Mouse (Mus musculus): ENCODE results near the gene Erbb4.
"Not testable (repeated sequence)": the region's sequence is repeated elsewhere in the genome, so short reads cannot be mapped to it uniquely, and the experiment has no call there.

Gene Erbb4

DNA sequence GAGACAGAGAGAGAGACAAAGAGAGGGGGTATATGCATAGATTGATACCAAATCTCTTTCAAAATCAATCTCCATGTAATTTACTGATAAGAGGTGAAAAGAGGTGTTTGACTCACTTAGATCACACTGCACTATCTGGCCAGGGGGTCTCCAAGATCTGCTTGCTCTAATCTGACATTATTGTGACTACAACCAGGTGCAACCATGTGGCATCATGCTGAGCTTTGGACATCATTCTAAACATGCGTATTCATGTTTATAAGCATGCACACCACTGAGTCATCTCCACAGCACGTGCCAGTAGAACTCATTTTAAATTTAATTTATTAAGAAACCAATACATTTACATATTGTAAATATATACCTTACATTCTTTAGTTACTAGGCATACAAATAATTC is 247.5 kb downstream of the Erbb4 start:
- no peak for DNase-seq (ENCODE audit: low spot score)

DNA sequence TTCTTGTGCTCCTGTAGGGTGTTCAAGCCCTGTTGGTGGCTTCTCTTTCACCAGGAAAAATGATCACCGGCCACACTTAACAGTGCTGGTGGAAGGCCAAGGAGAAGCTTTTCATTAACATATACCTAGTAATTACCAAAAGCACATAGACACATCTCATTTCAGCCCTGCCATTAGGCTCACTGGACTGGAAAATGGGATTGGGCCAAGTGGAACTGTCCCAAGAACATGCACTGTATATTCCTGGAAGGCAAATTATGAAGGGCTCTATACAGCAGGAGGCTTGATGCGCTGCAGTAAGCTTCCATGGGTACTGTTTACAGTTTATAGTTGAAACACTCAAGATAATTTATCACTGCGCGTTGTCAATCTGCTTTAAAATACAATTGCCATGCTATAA is 248.4 kb downstream of the Erbb4 start:
- DNase-seq (ENCODE audit: low spot score) = no peak

DNA sequence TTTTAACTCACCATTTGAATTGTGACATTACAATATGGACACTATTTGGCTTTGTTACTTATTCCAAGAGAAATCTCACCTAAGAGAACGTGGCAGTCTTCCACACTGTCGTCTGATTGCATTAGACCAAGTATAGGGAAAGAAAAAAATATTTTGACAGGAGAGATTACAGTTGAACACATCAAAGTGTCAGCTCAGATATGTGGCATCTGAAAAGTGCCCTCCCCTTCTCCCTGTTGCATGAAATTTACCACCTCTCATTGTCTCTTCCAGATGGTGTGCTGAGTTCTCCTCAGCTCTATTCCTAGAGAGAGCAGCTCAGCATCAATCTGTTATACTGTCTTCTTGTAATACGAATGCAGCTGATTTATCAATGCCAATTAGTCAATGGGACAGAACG is 268.5 kb downstream of the Erbb4 start:
- no peak for DNase-seq (ENCODE audit: low spot score)

DNA sequence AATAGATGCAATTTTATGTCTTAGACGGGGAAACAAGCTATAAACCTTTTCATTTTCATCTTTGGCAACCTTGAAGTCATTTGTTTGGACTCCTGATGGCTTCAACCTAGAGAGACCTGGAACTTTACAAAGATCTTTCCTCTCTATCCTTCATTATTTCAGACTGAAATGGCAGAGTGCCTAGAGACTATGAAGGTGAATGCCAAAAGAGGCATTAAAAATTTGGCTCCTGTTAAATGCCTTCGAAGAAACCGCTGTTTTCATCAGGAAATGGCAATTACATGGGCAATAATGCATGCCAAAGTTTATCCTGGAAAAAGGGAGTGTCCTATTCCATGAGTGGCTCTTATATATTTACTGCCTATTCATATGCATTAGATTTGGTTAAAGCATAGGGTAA is 273.2 kb downstream of the Erbb4 start:
- DNase-seq (ENCODE audit: low spot score) = no peak

DNA sequence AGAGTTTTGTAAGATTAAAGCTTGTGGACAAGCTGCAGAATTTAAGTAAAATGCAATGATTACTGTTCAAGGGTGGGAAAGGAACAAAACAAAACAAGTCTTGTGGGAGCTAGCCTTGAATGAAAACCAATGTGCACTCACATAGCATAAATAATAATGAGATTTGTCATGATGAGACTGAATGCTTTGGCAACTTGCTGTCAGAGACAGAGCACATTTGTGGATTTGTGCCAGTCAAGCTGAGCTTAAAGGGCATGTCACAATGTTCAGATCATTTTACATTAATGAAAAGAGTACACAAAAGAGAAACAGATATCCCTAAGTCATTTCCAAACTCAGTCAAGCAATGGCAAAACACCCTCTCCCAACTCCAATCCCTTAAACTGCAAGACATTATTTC is 275.8 kb downstream of the Erbb4 start:
- no peak for DNase-seq (ENCODE audit: low spot score)

DNA sequence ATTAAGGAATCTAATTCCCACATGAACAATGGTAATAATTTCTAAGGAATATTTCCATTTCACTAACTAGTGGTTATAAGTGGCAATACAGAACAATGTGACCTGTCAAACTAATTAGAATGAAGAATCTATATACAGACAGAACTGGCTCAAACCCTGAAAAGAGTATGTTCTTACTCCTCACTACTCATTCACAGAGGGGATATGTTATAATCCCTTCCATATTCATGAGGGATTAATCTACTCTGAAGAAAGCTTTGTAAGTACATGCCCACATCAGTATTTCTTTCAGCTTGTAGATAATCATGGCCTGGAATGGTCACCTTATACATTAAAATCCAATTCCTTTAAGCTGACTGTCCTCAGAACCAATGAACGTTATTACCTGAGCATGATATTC is 276.3 kb downstream of the Erbb4 start:
- DNase-seq (ENCODE audit: low spot score) = no peak

DNA sequence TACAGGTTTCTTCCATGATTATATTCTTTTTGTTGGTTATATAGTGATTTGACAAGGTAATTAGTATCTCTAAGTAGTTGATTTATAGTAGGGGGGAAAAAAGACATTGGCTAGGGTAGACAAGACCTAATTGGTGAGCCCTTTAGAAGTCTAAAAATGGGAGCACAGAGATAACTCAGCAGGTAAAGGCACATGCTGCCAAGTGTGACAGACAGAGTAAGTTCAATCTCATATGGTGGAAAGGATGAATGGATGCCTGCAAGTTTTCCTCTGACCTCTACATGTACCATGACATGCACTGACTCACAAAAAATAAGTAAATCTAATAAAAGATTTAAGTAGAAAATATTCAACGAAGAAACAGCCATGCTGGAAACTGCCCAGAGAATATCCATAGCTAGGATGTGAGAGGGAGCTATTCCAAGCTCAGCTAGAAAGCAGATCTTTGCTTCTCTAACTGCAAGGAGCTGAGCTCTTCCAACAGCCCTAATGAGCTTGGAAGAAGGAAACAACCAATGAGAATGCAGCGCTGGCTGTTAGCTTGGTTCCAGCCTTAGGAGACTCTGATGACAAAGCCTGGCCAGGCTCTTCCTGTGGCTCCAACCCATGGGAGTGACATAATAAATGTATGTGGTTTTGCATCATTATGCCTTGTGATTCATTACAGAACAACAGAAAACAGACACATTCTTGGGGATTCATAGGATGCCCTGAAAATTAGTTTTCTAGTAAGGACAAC is 277.2 kb downstream of the Erbb4 start:
- DNase-seq (ENCODE audit: low spot score) = no peak

DNA sequence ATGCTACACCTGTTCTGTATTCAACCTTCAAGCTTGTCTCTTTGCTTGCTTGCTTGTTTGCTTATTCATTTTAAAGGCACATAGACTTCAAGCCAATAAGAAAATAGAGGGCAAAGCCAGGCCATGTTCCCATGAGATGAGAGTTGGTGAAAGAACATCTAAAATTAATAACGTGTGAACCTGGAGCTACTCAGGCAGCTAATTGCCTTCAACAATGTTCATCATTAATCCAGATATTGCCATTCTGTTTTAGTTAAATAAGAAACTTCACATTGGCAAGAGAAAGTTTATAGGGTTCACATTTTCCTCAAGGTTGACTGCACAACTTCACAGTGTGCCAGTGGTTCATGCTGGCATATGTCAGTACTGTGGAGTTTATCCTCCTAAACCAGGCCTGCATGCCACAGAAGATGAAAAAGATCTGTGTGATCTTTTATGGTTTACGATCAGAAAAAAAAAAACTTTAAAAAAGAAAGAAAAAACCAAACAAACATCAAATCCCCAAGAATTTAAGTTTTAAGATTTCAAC is 284.7 kb downstream of the Erbb4 start:
- no peak for DNase-seq (ENCODE audit: low spot score)

DNA sequence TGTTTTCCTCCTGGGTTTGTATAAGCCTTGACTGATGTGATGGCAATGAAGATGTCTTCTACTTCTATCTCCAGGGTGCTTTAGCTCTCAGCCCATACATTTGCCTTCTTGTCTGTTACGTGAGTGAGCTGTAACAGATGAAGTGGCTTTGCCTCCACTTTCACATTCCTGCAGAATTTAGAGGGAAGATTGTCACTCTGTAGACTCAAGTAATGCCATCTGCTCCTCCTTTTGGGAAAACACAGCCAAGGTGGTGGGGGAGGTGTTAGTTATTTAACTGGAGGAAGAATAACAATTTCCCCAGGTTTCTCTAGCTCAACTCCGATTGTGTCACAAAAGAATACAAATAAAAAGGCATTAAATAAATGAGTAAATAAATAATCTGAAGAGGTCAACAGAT is 301.1 kb downstream of the Erbb4 start:
- DNase-seq (ENCODE audit: low spot score) = no peak

DNA sequence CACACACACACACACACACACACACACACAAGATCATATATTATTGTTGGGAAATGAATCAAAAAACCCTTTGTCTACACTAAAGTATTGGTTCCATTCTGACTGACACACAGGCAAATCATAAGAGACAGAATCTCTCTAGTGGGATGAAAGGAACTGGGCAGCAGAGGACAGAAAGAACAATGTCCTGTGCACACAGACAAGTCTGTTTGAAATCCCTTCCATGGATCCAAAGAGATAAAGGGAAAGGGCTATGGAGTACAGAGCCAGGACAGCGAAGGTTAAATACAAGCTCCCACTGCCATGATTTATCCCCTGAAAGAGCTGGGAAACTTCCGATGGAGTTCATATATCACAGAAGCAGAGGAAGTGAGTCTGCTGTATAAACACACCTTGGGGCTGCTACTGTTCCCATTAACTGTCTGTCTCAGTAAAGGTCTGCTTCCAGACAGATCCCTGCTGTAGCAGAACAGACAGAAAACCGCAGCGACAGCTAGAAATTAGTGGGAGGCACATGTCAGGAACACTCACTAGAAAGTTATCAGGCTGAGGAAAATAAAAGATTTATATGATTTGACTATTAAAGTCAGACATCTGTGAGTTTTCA is 320.3 kb downstream of the Erbb4 start:
- no peak for DNase-seq (ENCODE audit: low spot score)

DNA sequence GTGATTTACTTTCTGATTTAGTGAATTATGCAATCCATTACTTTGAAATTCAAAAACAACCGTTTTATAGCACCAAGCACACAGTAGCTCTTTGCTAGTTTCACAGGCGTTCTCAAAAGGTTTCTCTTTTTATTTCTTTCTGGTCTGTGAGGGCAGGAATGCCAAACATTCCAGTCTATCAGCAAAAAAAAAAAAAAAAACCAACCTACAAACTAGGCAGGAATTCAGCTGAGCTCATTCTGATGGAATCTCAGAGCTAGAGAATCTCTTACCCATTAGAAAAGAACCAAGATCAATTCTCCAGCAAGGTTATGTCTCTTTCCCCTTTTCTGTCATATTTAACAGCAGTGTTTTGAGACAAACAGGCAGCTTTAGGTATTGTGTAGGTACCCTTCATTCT is 327.2 kb downstream of the Erbb4 start:
- DNase-seq (ENCODE audit: low spot score) = no peak

DNA sequence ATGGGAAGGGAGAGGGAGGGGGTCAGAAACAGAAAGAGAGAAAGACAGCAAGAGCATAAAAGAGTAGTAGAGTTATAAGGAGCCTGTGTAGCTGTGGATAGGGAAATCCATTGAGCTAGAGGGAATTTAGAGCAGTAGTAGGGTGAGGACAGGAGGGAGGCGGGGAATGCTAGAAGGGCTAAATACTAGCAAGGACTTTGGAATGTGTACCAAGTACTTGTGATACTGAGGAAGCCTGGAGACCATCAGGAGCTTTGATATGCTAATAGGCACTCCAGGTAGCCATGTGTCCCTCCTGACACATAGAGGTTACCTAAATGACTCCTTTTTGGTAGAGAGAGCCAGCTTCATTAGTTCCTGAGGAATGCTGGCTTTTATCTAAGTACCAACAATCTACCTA is 327.8 kb downstream of the Erbb4 start:
- no peak for DNase-seq (ENCODE audit: low spot score)

DNA sequence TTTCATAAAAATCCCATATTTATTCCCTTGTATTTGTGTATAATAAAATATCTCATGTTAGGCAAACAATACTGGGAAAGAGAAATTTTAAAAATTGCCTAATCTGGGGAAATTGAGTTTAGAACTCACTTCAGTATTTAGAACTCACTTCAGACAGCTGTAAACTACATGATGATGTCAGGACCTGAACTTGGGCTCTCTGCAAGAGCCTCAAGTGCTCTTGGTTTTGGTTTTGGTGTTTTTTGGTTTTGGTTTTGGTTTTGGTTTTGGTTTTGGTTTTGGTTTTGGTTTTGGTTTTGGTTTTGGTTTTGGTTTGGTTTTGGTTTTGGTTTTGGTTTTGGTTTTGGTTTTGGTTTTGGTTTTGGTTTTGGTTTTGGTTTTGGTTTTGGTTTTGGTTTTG is 341.8 kb downstream of the Erbb4 start:
- DNase-seq (ENCODE audit: low spot score) = not testable (repeated sequence)

DNA sequence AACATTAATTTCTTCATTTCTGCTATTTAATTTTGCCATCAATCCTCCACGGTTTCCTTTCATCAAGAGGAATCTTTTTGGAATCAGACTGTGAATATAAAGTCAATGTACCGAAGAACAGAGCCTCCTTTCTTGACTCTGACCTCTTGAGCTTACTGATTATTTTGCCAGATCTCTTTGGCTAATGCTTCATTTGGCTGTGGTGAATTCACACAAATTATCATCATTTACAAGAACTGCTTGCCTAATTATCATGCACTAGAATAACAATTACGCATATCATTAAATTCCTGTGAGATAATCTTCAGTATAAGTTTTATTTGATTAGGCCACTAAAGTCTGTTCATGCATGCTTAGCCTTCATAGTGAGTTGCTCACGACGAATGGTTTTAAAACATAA is 345.4 kb downstream of the Erbb4 start:
- no peak for DNase-seq (ENCODE audit: low spot score)

DNA sequence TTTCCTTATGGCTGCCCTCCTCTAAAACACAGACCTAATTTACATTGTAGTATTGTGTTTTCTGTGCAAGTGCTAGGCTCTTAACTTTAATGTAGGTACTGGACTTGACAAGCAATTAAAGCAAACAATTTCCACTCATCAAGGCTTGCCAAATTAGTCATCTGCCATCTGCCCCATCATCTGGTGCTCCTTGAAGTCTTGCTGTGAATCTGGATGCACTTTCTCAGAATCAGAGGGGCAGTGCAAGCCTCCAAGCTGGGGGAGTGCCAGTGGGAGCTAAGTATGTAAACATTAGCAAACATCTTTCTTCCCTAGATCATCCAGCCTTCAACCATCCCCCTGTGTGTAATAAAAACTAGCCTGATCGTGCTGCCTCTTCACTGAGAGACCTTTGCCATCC is 358.9 kb downstream of the Erbb4 start:
- no peak for DNase-seq (ENCODE audit: low spot score)

DNA sequence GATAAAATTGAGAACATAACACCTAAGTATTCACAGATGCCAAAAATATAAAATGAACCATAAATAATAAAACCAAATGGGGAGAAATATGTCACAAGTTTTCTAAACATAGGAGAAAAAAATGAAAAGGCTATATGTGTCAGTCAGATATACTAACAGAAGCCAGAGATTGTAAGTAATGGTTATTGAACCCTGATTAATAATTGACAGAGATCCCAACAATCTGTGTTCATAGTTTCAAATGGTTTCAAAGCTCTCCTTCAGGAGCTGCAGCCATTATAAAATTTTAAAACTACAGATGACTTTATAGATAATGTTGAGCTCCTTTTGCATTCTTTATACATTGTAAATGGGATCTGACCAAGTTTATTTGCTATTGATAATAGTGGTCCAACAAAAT is 426.4 kb downstream of the Erbb4 start:
- no peak for DNase-seq (ENCODE audit: low spot score)

DNA sequence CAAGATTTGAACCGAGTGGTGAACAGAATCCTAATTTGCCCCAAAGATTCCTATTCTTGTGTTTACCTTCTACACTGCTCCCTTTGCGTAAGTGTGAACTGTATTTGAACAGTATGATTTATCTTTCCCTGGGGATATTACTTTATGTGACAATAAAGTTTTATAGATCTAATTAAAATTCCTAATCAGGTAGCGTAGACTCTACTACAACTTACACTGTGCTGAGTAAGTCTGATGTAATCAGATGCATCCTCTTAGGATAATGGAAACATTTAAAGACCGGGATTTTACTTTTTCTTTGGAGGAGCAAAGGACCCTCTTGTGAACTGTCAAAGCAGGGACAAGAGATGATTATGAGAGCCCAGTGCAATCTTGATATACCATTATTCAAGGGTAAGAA is 433.2 kb downstream of the Erbb4 start:
- no peak for DNase-seq (ENCODE audit: low spot score)

DNA sequence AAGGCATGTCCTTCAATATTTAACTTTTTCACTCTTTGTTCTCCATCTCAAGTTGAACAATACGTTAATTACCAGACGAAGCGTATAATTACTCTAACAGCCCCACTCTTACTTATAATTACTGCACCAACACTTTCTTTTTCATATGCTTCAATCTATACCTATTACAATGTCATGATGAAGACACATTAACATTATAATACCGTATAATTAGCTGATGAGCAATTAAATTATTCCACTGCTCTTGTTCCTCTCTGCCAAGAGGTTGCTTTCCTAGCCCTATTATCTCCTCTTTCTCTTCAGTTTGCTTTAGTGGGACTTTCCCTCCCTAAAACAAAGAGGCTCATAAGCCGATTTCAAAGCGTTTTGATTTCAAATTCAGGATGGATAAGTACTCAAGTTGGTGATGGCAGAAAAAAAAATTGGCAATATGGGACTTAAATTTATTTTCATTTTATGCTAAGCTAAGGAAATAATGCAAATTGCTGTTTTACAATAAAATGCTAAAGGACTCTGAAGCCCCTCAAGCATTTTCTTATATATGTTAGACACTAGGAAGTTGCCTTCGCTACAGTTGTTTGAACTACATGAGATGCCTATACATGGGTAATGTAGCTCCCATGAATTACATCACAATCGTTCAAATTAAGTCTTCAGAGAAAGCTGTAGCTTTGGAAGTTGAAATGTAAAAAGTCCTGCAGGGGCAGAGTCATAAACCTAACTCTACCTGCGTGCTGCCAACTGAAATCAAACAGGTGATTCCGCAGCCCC is 440.8 kb downstream of the Erbb4 start:
- DNase-seq (ENCODE audit: low spot score) = no peak

DNA sequence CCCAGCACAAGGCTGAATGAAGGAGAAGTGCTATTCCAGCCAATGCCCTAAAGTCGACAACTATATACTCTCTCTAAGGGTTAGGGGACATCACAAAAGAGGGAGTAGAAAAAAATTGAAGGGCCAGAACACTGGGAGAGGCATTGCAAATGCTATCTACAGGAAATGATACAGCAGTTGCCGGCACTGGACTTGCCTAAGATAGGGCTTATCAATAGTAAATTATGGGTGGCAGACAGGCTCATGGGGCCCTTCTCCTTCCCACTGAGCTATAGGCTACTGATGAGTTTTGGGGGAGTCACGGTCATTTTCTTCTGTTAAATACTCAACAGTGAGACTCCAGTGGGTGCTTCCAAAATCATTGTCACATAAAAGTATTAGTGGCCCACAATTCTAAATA is 517.4 kb downstream of the Erbb4 start:
- no peak for DNase-seq (ENCODE audit: low spot score)

DNA sequence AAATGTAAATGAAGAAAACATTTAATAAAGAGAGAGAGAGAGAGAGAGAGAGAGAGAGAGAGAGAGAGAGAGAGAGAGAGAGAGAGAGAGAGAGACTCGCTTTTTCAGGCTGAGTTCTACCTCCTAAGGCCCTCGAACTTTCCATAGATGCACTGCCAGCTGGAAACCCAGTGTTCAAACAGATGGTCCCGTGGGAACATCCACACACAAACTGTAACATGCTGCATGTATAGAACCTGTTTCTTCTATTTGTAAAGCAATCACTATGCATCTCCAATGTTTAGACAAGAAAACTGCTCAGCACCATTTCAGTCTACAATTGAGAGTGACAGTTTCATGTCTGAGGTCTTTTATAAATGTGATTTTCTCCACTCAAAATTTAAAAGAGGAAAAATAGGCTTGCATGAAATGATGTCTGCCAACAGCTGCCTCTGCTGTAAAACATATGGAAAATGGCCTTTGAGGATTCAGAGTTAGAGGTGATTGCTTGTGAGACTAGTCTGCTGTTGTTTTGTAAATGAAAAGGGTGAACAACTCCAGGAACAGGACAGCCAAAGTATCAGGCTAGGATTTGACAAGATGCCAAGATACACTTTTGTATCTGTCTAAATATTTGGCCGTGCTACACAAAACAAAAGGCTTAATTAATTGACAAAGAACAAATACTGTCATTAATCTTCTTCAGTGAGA is 533.9 kb downstream of the Erbb4 start:
- DNase-seq (ENCODE audit: low spot score) = no peak

DNA sequence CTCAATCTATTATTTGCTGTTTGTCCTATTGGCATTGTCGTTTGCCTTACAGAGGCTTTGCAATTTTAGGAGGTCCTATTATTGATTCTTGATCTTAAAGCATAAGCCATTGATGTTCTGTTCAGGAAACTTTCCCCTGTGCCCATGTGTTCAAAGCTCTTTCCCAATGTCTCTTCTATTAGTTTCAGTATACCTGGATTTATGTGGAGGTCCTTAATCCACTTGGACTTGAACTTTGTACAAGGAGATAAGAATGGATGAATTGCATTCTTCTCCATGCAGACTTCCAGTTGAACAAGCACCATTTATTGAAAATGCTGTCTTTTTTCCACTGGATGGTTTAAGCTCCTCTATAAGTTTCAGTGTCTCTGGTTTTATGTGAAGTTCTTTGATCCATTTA is 536.9 kb downstream of the Erbb4 start:
- no peak for DNase-seq (ENCODE audit: low spot score)

DNA sequence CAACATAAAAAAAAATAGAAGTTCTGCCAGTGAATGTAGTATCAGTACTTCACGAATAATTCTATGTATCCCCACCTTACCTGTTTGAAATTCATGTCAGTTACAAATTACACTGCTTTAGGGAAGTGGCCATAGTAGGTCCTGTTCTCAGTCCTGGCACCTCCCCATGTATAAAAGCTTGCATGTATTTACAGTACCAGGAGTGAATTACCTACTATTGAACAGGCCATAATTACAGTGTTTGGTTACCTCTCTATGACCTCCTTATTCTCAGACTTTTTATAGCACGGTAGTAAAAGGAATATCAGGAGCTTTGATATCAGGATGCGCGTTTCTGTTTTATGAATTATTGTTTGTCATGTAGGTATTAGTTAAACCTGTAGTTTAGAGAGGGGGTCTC is 564.9 kb downstream of the Erbb4 start:
- no peak for DNase-seq (ENCODE audit: low spot score)

DNA sequence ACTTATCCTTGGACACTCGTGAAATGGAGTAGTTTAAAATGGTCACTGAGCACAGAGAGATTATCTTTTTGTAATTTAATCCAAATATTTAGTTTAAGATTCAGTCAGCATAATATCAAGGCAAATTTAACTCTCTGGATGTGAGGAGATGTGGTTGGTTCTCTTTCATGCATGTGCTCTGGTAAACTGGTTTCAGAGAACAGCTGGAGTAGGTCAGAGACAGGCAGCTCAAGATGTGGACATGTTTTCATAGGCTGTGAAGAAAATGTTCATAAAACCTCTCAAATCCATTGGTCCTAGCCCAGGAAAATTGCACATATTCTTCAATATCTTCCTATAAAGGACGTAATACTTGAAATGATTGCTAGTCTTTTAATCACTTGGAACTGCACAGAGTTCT is 590.0 kb downstream of the Erbb4 start:
- no peak for DNase-seq (ENCODE audit: low spot score)
